Mouse (Mus musculus) MEL (cell line): Measurements from ENCODE around the gene Cdh13. TPM values are rescaled to one million over a fixed set of nuclear protein-coding genes. Genes with fewer than 3 reads are reported as not detected.
A peak's percentile ranks its signal among the peaks of the same experiment; 100 is the strongest.

Experiments used
- DNase-seq: peaks from one replicate; pipeline ENCODE4 v3.0.0; 2011; ENCODE audit warnings: low read depth, low spot score
- H3K27ac ChIP-seq: 2 replicates; pipeline ENCODE4 v1.5.1; 2012; ENCODE audit warnings: low read depth, mild to moderate bottlenecking, control low read depth, low read length, moderate library complexity; ENCODE audit not compliant: control insufficient read depth
- H3K27me3 ChIP-seq, 2 experiments: fragments of 150-350 bp in 1 of 2; sonication (generic) in 1 of 2; 2 replicates each; pipeline ENCODE4 v1.6.1; 2012; ENCODE audit warnings: low read length in 2 of 2, mild to moderate bottlenecking in 2 of 2, improper control_type of control experiment in 1 of 2, moderate library complexity in 1 of 2; ENCODE audit not compliant: insufficient read depth in 2 of 2, control insufficient read depth in 1 of 2
- H3K36me3 ChIP-seq, 2 experiments: 2 replicates each; pipeline ENCODE4 v1.6.1; 2012 to 2014; ENCODE audit warnings: low read length in 2 of 2, improper control_type of control experiment in 1 of 2, inconsistent platforms in 1 of 2, mild to moderate bottlenecking in 1 of 2; ENCODE audit not compliant: insufficient read depth in 2 of 2, control insufficient read depth in 1 of 2
- H3K4me1 ChIP-seq, 2 experiments: fragments of 150-350 bp in 1 of 2; sonication (generic) in 1 of 2; 2 replicates each; pipeline ENCODE4 v1.6.1; 2012; ENCODE audit warnings: low read length in 2 of 2, improper control_type of control experiment in 1 of 2, mild to moderate bottlenecking in 1 of 2; ENCODE audit not compliant: insufficient read depth in 2 of 2, control insufficient read depth in 1 of 2
- H3K4me3 ChIP-seq, 2 experiments: fragments of 150-350 bp in 1 of 2; sonication (generic) in 1 of 2; 2 replicates each; pipeline ENCODE4 v1.5.1; 2012; ENCODE audit warnings: low read depth in 2 of 2, low read length in 2 of 2, mild to moderate bottlenecking in 2 of 2, moderate library complexity in 2 of 2, control low read depth in 1 of 2, improper control_type of control experiment in 1 of 2; ENCODE audit not compliant: control insufficient read depth in 1 of 2, insufficient read depth in 1 of 2
- H3K79me2 ChIP-seq: 2 replicates; pipeline ENCODE4 v1.6.1; 2012; ENCODE audit warnings: mild to moderate bottlenecking, low read length, moderate library complexity; ENCODE audit not compliant: control insufficient read depth, poor library complexity, insufficient read depth
- H3K9ac ChIP-seq: 2 replicates; pipeline ENCODE4 v1.6.1; 2012; ENCODE audit warnings: low read depth, mild to moderate bottlenecking, control low read depth, low read length, moderate library complexity; ENCODE audit not compliant: control insufficient read depth, poor library complexity, severe bottlenecking
- H3K9me3 ChIP-seq: fragments of 150-350 bp; sonication (generic); replicated peaks from 2 replicates; pipeline ENCODE4 v1.6.1; 2012; ENCODE audit warnings: mild to moderate bottlenecking, low read length, improper control_type of control experiment, moderate library complexity; ENCODE audit not compliant: insufficient read depth
- CTCF ChIP-seq, 3 experiments: IDR thresholded peaks in 2 of 3; conservative IDR thresholded peaks in 1 of 3; 2 replicates each; pipeline ENCODE4 v1.5.1; 2011 to 2012; ENCODE audit warnings: low read length in 3 of 3, low read depth in 2 of 3, mild to moderate bottlenecking in 2 of 3, improper control_type of control experiment in 1 of 3, inconsistent platforms in 1 of 3, mixed read lengths in 1 of 3, moderate library complexity in 1 of 3; ENCODE audit not compliant: control insufficient read depth in 1 of 3, insufficient read depth in 1 of 3, poor library complexity in 1 of 3, severe bottlenecking in 1 of 3
- ELF1 ChIP-seq: IDR thresholded peaks from 2 replicates; pipeline ENCODE4 v1.6.1; 2014; ENCODE audit warnings: low read depth, mild to moderate bottlenecking, inconsistent platforms, low read length, improper control_type of control experiment, moderate library complexity
- HCFC1 ChIP-seq: IDR thresholded peaks from 2 replicates; pipeline ENCODE4 v1.6.1; 2012; ENCODE audit warnings: low read depth, mild to moderate bottlenecking, inconsistent platforms, low read length, improper control_type of control experiment, moderate library complexity
- KAT2A ChIP-seq: conservative IDR thresholded peaks from 2 replicates; pipeline ENCODE4 v1.6.1; 2012; ENCODE audit warnings: low read depth, low read length, improper control_type of control experiment, inconsistent platforms
- MAFK ChIP-seq: IDR thresholded peaks from 2 replicates; pipeline ENCODE4 v1.6.1; 2011; ENCODE audit warnings: low read depth, mild to moderate bottlenecking, low read length, improper control_type of control experiment, borderline replicate concordance
- MEF2A ChIP-seq: IDR thresholded peaks from 2 replicates; pipeline ENCODE4 v1.6.1; 2014; ENCODE audit warnings: low read depth, mild to moderate bottlenecking, inconsistent platforms, low read length, improper control_type of control experiment; ENCODE audit not compliant: poor library complexity, insufficient replicate concordance, severe bottlenecking; ENCODE audit errors: extremely low read depth
- MXI1 ChIP-seq: IDR thresholded peaks from 2 replicates; pipeline ENCODE4 v1.6.1; 2011; ENCODE audit warnings: mild to moderate bottlenecking, low read depth, low read length, improper control_type of control experiment
- MYC ChIP-seq: IDR thresholded peaks from 2 replicates; pipeline ENCODE4 v1.6.1; 2011; ENCODE audit warnings: low read depth, mild to moderate bottlenecking, low read length, improper control_type of control experiment, moderate library complexity
- NELFE ChIP-seq: IDR thresholded peaks from 2 replicates; pipeline ENCODE4 v1.6.1; 2011; ENCODE audit warnings: low read depth, low read length, improper control_type of control experiment
- NRF1 ChIP-seq: IDR thresholded peaks from 2 replicates; pipeline ENCODE4 v1.6.1; 2014; ENCODE audit warnings: low read depth, mild to moderate bottlenecking, inconsistent platforms, low read length, improper control_type of control experiment, moderate library complexity; ENCODE audit not compliant: poor library complexity, insufficient read depth, severe bottlenecking
- POLR2A ChIP-seq, 2 experiments: IDR thresholded peaks; 2 replicates each; pipeline ENCODE4 v1.6.1; 2011 to 2012; ENCODE audit warnings: low read length in 2 of 2, mild to moderate bottlenecking in 2 of 2, control low read depth in 1 of 2, improper control_type of control experiment in 1 of 2, low read depth in 1 of 2, moderate library complexity in 1 of 2; ENCODE audit not compliant: control insufficient read depth in 1 of 2, insufficient read depth in 1 of 2, poor library complexity in 1 of 2
- SIN3A ChIP-seq: IDR thresholded peaks from 2 replicates; pipeline ENCODE4 v1.6.1; 2012; ENCODE audit warnings: low read length, improper control_type of control experiment, inconsistent platforms
- TBP ChIP-seq: IDR thresholded peaks from 2 replicates; pipeline ENCODE4 v1.8.0; 2011; ENCODE audit warnings: low read depth, low read length, improper control_type of control experiment
- USF2 ChIP-seq, 2 experiments: IDR thresholded peaks; 2 replicates each; pipeline ENCODE4 v1.6.1; 2011 to 2012; ENCODE audit warnings: improper control_type of control experiment in 2 of 2, low read length in 2 of 2, borderline replicate concordance in 1 of 2, inconsistent platforms in 1 of 2, low read depth in 1 of 2, mild to moderate bottlenecking in 1 of 2; ENCODE audit not compliant: insufficient read depth in 1 of 2
- ZC3H11A ChIP-seq: IDR thresholded peaks from 2 replicates; pipeline ENCODE4 v1.6.1; 2012; ENCODE audit warnings: low read depth, mild to moderate bottlenecking, inconsistent platforms, low read length, improper control_type of control experiment
- ZMIZ1 ChIP-seq: IDR thresholded peaks from 2 replicates; pipeline ENCODE4 v1.6.1; 2012; ENCODE audit warnings: low read depth, mild to moderate bottlenecking, inconsistent platforms, low read length, improper control_type of control experiment, moderate library complexity
- polyA plus RNA-seq, 2 experiments: library from polyadenylated mRNA; stranded (reverse) in 1 of 2; unstranded in 1 of 2; fragments of >175 nt in 1 of 2; fragments of >200 nt in 1 of 2; gene quantifications; 2 replicates each; pipeline versions ENCODE4 v1.2.1 to v1.2.4; 2012; ENCODE audit warnings: low replicate concordance in 2 of 2, low read depth in 1 of 2; ENCODE audit not compliant: insufficient read length in 2 of 2, insufficient read depth in 1 of 2, missing spikeins in 1 of 2
- total RNA-seq: library from RNA; depleted of rRNA; stranded (reverse); fragments of 300-350 nt; gene quantifications from 2 replicates; pipeline ENCODE4 v1.2.3, GENCODE M21; 2012

The Cdh13 gene
- total and polyA plus RNA-seq, 3 experiments, result not detected

DNA sequence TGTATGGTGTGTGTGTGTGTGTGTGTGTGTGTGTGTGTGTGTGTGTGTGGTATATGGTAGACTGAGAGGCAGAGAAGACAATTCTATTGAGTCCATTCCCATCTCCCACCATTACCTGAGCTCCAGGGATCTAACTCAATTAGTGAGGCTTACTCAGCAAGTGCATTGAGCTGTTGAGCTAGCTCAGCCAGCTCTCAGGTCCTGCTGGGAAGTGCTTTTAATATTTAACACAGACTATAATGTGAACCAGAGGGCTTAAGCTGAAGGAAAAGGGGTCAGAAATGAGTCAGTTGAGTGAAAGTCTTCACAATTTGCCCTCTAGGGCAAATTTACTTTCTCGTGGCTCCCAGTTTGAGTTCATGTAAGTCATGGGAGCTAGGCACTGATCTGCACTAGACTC is 297.7 kb downstream of the Cdh13 start:
- Histone ChIP-seq H3K9ac (no peak overlapping the region), H3K36me3 (no peaks in the 10 kb centered on the region), H3K79me2 (no peaks in the 10 kb centered on the region), H3K9me3 (no peaks in the 10 kb centered on the region), H3K27me3 (no peaks in the 10 kb centered on the region), H3K4me3 (no peak overlapping the region)
- DNase-seq, result no peak
- TF ChIP-seq ZC3H11A, result no peak
- no peak for TF ChIP-seq SIN3A
- no peak for TF ChIP-seq CTCF (IDR thresholded peaks at IDR 0.05 in 2 of 3, conservative IDR thresholded peaks at IDR 0.05 in 1 of 3; ENCODE audit: control insufficient read depth in 1 of 3, insufficient read depth in 1 of 3, low read depth in 2 of 3, low read length in 3 of 3, poor library complexity in 1 of 3, severe bottlenecking in 1 of 3)
- no peak for TF ChIP-seq HCFC1
- no peak for TF ChIP-seq TBP
- TF ChIP-seq USF2 (IDR thresholded peaks at IDR 0.05; ENCODE audit: borderline replicate concordance in 1 of 2, insufficient read depth in 1 of 2, low read depth in 1 of 2, low read length in 2 of 2), result no peak
- TF ChIP-seq KAT2A, result no peak
- TF ChIP-seq MAFK, result no peak
- no peak for TF ChIP-seq ELF1
- TF ChIP-seq ZMIZ1, result no peak
- TF ChIP-seq NRF1, result no peak
- no peak for TF ChIP-seq MYC
- TF ChIP-seq NELFE, result no peak
- no peak for TF ChIP-seq MXI1
- TF ChIP-seq MEF2A, result no peak
- TF ChIP-seq, all 39 proteins: peak for 0
- Histone ChIP-seq H3K4me1 (no peaks in the 10 kb centered on the region), H3K27ac (no peak overlapping the region)

DNA sequence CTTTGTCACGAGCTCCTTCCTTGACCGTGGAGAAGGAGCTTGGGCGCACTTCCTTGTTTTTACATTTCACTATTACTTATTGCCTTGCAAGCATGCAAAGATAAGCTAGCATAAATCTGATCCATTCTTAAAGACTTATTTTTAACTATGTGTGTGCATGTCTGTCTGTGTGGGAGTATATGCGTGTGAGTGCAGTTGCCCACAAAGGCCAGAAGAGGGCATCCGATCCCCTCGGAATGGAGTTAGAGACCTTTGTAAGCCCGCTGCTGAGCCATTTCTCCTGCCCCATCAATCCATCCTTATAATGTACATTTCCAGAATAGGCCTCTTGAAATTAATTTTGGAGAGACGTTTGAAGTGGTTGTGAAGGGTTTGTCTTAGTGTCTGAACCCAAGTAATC is 298.7 kb downstream of the Cdh13 start:
- no peaks in the 10 kb centered on the region for H3K4me1 ChIP-seq
- H3K36me3 ChIP-seq, result no peaks in the 10 kb centered on the region
- H3K9me3 ChIP-seq, result no peaks in the 10 kb centered on the region
- no peak overlapping the region for H3K27ac ChIP-seq
- TF ChIP-seq POLR2A (IDR thresholded peaks at IDR 0.05; ENCODE audit: control insufficient read depth in 1 of 2, insufficient read depth in 1 of 2, low read depth in 1 of 2, low read length in 2 of 2, poor library complexity in 1 of 2) (no peak), CTCF (IDR thresholded peaks at IDR 0.05 in 2 of 3, conservative IDR thresholded peaks at IDR 0.05 in 1 of 3; ENCODE audit: control insufficient read depth in 1 of 3, insufficient read depth in 1 of 3, low read depth in 2 of 3, low read length in 3 of 3, poor library complexity in 1 of 3, severe bottlenecking in 1 of 3) (peak in 2 of 3 experiments; percentile 7 to 14; a peak in 1 of 6 replicates)
- no peaks in the 10 kb centered on the region for H3K27me3 ChIP-seq
- no peak overlapping the region for H3K4me3 ChIP-seq
- H3K9ac ChIP-seq, result no peak overlapping the region
- DNase-seq, result no peak
- H3K79me2 ChIP-seq, result no peaks in the 10 kb centered on the region
